Mouse (Mus musculus) neural tube, embryonic 11.5 days (tissue): ENCODE data around the gene Catsper2. TPM values are rescaled to one million over a fixed set of nuclear protein-coding genes. Genes with fewer than 3 reads are reported as not detected.

ENCODE experiments used
- ATAC-seq: fragments of 200-750 bp; cut with Nextera tagmentation; 2 replicates; pipeline ENCODE4 v1.8.0; 2017; ENCODE audit warnings: moderate number of reproducible peaks, mild to moderate bottlenecking, moderate TSS enrichment, moderate library complexity; ENCODE audit not compliant: insufficient read depth, low FRiP score, low TSS enrichment
- DNase-seq: peaks from one replicate; pipeline ENCODE4 v3.0.0-alpha.2; 2015; ENCODE audit warnings: low spot score
- H3K27ac ChIP-seq: fragments of 300-500 bp; sonication (generic); 2 replicates; pipeline ENCODE4 v1.5.1; 2014; ENCODE audit warnings: low read depth, mild to moderate bottlenecking, low read length
- H3K27me3 ChIP-seq: fragments of 300-500 bp; sonication (generic); 2 replicates; pipeline ENCODE4 v1.6.1; 2014; ENCODE audit warnings: mild to moderate bottlenecking, low read length, mixed read lengths; ENCODE audit not compliant: control insufficient read depth, insufficient read depth
- H3K36me3 ChIP-seq: fragments of 300-500 bp; sonication (generic); 2 replicates; pipeline ENCODE4 v1.6.1; 2014; ENCODE audit warnings: mild to moderate bottlenecking, low read length, moderate library complexity, mixed read lengths; ENCODE audit not compliant: control insufficient read depth, insufficient read depth
- H3K4me1 ChIP-seq: fragments of 300-500 bp; sonication (generic); 2 replicates; pipeline ENCODE4 v1.6.1; 2014; ENCODE audit warnings: low read length, mixed read lengths; ENCODE audit not compliant: control insufficient read depth, insufficient read depth
- H3K4me2 ChIP-seq: fragments of 300-500 bp; sonication (generic); 2 replicates; pipeline ENCODE4 v1.6.1; 2014; ENCODE audit warnings: low read depth, mild to moderate bottlenecking, moderate library complexity
- H3K4me3 ChIP-seq: fragments of 300-500 bp; sonication (generic); 2 replicates; pipeline ENCODE4 v1.5.1; 2014; ENCODE audit warnings: low read depth, low read length
- H3K9ac ChIP-seq: fragments of 300-500 bp; sonication (generic); 2 replicates; pipeline ENCODE4 v1.6.1; 2014; ENCODE audit warnings: mild to moderate bottlenecking, low read length
- H3K9me3 ChIP-seq: fragments of 300-500 bp; sonication (generic); 2 replicates; pipeline ENCODE4 v1.6.1; 2016; ENCODE audit warnings: low read length; ENCODE audit not compliant: control insufficient read depth
- WGBS: fragments of 180-500 bp; shearing (Covaris S2); extraction: QIAGEN DNeasy Blood & Tissue Kit; methylation state at CpG from one replicate; pipeline ENCODE4 v1.1.7; 2014; 5-methylcytosine and 5-hydroxymethylcytosine counted together
- microRNA-seq: library from miRNA; unstranded; fragments of <30 nt; microRNA quantifications from one replicate; pipeline ENCODE4, GENCODE M21; 2016
- polyA plus RNA-seq: library from polyadenylated mRNA; unstranded; fragments of >200 nt; fragmentation: Nextera tagmentation; extraction: Ambion mirVana; gene quantifications from 2 replicates; pipeline ENCODE4 v1.2.1, GENCODE M21; 2014

The Catsper2 gene
- polyA plus RNA-seq, 1 experiment from 2014 or later: 1.7 TPM

- WGBS: under 1% methylated on average over 56 of the region's 58 CpGs
- peak within 1 kb of the TSS; percentile 67 for H3K4me2 ChIP-seq
- peak; percentile 98 for DNase-seq
- peak within 1 kb of the TSS; percentile 78 for H3K9ac ChIP-seq
- peak within 1 kb of the TSS; percentile 65; the same call in 1 of the 2 replicates for H3K27ac ChIP-seq
- H3K4me3 ChIP-seq: peak within 1 kb of the TSS; percentile 61
- 0 out of 2 replicates have a peak, but pooled peaks cover 6% of the 10 kb centered on the region for H3K4me1 ChIP-seq
- ATAC-seq: peak; percentile 94
- H3K9me3 ChIP-seq: no peaks in the 10 kb centered on the region
- H3K27me3 ChIP-seq: peaks cover 4% of the 10 kb centered on the region; the same call in 1 of the 2 replicates
- H3K36me3 ChIP-seq: no peaks in the 10 kb centered on the region
Measured at GRCm38 (mm10) chr2:121354820-121355592, 58.6 kb downstream of the Catsper2 start, which contains the start of gene Ppip5k1. Ppip5k1 (minus strand) TSS chr2:121355396.

- 5% methylated on average over 6 of the region's 6 CpGs for WGBS
- peak overlapping the region; percentile 65; the same call in 1 of the 2 replicates for H3K27ac ChIP-seq
- peak overlapping the region; percentile 67 for H3K4me2 ChIP-seq
- peak overlapping the region; percentile 61 for H3K4me3 ChIP-seq
- 0 out of 2 replicates have a peak, but pooled peaks cover 6% of the 10 kb centered on the region for H3K4me1 ChIP-seq
- ATAC-seq (no peak), DNase-seq (no peak)
- peak overlapping the region; percentile 78 for H3K9ac ChIP-seq
- H3K9me3 ChIP-seq: no peaks in the 10 kb centered on the region
- no peaks in the 10 kb centered on the region for H3K36me3 ChIP-seq
- peaks cover 4% of the 10 kb centered on the region; the same call in 1 of the 2 replicates for H3K27me3 ChIP-seq
Measured at GRCm38 (mm10) chr2:121354378-121354777, 59.2 kb downstream of the Catsper2 start.

DNA sequence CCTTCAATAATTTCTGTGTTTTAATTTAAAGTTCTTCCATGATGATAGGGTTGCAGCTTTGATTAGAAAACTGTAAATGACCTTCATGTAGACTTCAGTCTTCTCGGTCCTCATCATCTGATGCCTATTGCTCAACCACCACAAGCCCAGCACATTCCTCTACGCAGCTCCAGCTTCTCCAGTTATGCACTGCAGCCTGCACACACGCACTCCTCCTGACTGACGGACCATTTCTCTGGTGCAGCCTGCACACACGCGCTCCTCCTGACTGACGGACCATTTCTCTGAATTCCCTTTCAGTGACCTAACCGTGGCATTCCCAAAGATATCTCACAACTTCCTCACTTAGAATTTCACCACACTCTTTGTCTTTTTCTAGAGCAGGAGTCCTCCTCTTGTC is 60.4 kb downstream of the Catsper2 start:
- Histone ChIP-seq H3K4me1 (0 out of 2 replicates have a peak, but pooled peaks cover under 1% of the 10 kb centered on the region), H3K9me3 (no peaks in the 10 kb centered on the region), H3K27ac (no peak overlapping the region), H3K27me3 (peaks cover 4% of the 10 kb centered on the region; the same call in 1 of the 2 replicates), H3K9ac (no peak overlapping the region), H3K4me3 (no peak overlapping the region), H3K4me2 (no peak overlapping the region), H3K36me3 (no peaks in the 10 kb centered on the region)
- DNase-seq (no peak), ATAC-seq (no peak)
- 78% methylated on average over 8 of the region's 8 CpGs for WGBS

Small RNA genes within 50 kb of the gene (microRNA-seq; reads per million reads assigned to microRNA genes)
- not detected for gene Gm22953

Other genes with a start within 250 kb of the Catsper2 start
- gene Tubgcp4, start 243.1 kb downstream of the Catsper2 start, polyA plus RNA-seq: 59.2 and 60.7 TPM in 2 replicates
- gene Zscan29, start 242.7 kb downstream of the Catsper2 start, polyA plus RNA-seq: 14.6 and 15.0 TPM in 2 replicates
- gene Trp53bp1, start 142.4 kb downstream of the Catsper2 start, polyA plus RNA-seq: 143 and 151 TPM in 2 replicates
- 17.5 and 19.2 TPM in 2 replicates for gene Map1a, start 124.2 kb downstream of the Catsper2 start, polyA plus RNA-seq
- gene Ppip5k1, start 58.4 kb downstream of the Catsper2 start, polyA plus RNA-seq: 10.8 and 11.4 TPM in 2 replicates
- gene Ckmt1, start 56.1 kb downstream of the Catsper2 start, polyA plus RNA-seq: 8.2 and 9.8 TPM in 2 replicates
- gene Strc, start 26.6 kb downstream of the Catsper2 start, polyA plus RNA-seq: not detected in 2 replicates
- 527 and 585 TPM in 2 replicates for gene Pdia3, start within 50 bp of the Catsper2 start, polyA plus RNA-seq
- gene Ell3, start 30.5 kb upstream of the Catsper2 start, polyA plus RNA-seq: 2.7 and 3.1 TPM in 2 replicates
- 453 and 468 TPM in 2 replicates for gene Serf2, start 35.4 kb upstream of the Catsper2 start, polyA plus RNA-seq
- gene Hypk, start 39.5 kb upstream of the Catsper2 start, polyA plus RNA-seq: 105 and 116 TPM in 2 replicates
- 0.23 and 0.72 TPM in 2 replicates for gene Serinc4, start 43.0 kb upstream of the Catsper2 start, polyA plus RNA-seq
- gene Mfap1b, start 60.3 kb upstream of the Catsper2 start, polyA plus RNA-seq: 71.8 and 73.2 TPM in 2 replicates
- gene Mfap1a, start 92.9 kb upstream of the Catsper2 start, polyA plus RNA-seq: 30.8 and 33.9 TPM in 2 replicates
- gene Wdr76, start 92.9 kb upstream of the Catsper2 start, polyA plus RNA-seq: 10.5 and 10.6 TPM in 2 replicates